Mouse (Mus musculus) hematopoietic stem cell, adult 5-6 weeks (primary cell): Measurements from ENCODE around the gene Pla2g6. TPM values are rescaled to one million over a fixed set of nuclear protein-coding genes. Genes with fewer than 3 reads are reported as not detected.

Experiments used
- total RNA-seq: library from RNA; stranded (forward); fragments of 172-1452, 232-1000 nt; gene quantifications from 2 replicates; pipeline ENCODE4 v1.2.3, GENCODE M21; 2017

Pla2g6 gene
- total RNA-seq, 1 experiment from 2014 or later, result 7.4 TPM

Other genes with a start within 250 kb of the Pla2g6 start
- 3.4 and 6.7 TPM in 2 replicates for gene Micall1, start 219.5 kb downstream of the Pla2g6 start, total RNA-seq
- gene Polr2f, start 187.4 kb downstream of the Pla2g6 start, total RNA-seq, result 42.5 and 72.2 TPM in 2 replicates
- 0.84 and 1.9 TPM in 2 replicates for gene 1700088E04Rik, start 187.1 kb downstream of the Pla2g6 start, total RNA-seq
- gene Sox10, start 163.2 kb downstream of the Pla2g6 start, total RNA-seq, result not detected in 2 replicates
- gene Pick1, start 99.2 kb downstream of the Pla2g6 start, total RNA-seq, result 13.0 and 21.2 TPM in 2 replicates
- not detected in 2 replicates for gene Gm49486, start 99.0 kb downstream of the Pla2g6 start, total RNA-seq
- gene Slc16a8, start 73.6 kb downstream of the Pla2g6 start, total RNA-seq, result not detected in 2 replicates
- 0.13 and 0.79 TPM in 2 replicates for gene Baiap2l2, start 42.9 kb downstream of the Pla2g6 start, total RNA-seq
- 12.3 and 31.4 TPM in 2 replicates for gene Maff, start 18.2 kb upstream of the Pla2g6 start, total RNA-seq
- 3.5 and 6.5 TPM in 2 replicates for gene Tmem184b, start 75.2 kb upstream of the Pla2g6 start, total RNA-seq
- 55.3 and 55.5 TPM in 2 replicates for gene Csnk1e, start 127.2 kb upstream of the Pla2g6 start, total RNA-seq
- not detected in 2 replicates for gene Kcnj4, start 176.9 kb upstream of the Pla2g6 start, total RNA-seq
- not detected in 2 replicates for gene Kdelr3, start 188.0 kb upstream of the Pla2g6 start, total RNA-seq
- 243 and 272 TPM in 2 replicates for gene Ddx17, start 218.4 kb upstream of the Pla2g6 start, total RNA-seq